Mouse (Mus musculus): ENCODE data around the gene Tspo2.

Tspo2 gene

GRCm38 (mm10) chr17:48417521-48417920 lies 33.8 kb downstream of the Tspo2 start:
- no peak for DNase-seq (ENCODE audit: inconsistent ontology term)

GRCm38 (mm10) chr17:48416425-48417195 lies 34.7 kb downstream of the Tspo2 start:
- DNase-seq (ENCODE audit: inconsistent ontology term) = peak; percentile 17

GRCm38 (mm10) chr17:48416011-48416410 lies 35.3 kb downstream of the Tspo2 start:
- DNase-seq (ENCODE audit: inconsistent ontology term) = no peak

- DNase-seq (ENCODE audit: inconsistent ontology term) = no peak
Observed at GRCm38 (mm10) chr17:48411241-48411640, 40.1 kb downstream of the Tspo2 start.

- no peak for DNase-seq (ENCODE audit: inconsistent ontology term)
Observed at GRCm38 (mm10) chr17:48410299-48410785, 41.0 kb downstream of the Tspo2 start.

GRCm38 (mm10) chr17:48409380-48410298 lies 41.7 kb downstream of the Tspo2 start, which contains the start of the genes Nfya and Oard1:
Gene Nfya, minus strand, starts transcription at chr17:48409906.
Gene Oard1, plus strand, starts transcription at chr17:48410014.
- peak; percentile 100 for DNase-seq (ENCODE audit: inconsistent ontology term)

GRCm38 (mm10) chr17:48408526-48409291 lies 42.6 kb downstream of the Tspo2 start:
- DNase-seq (ENCODE audit: inconsistent ontology term) = peak; percentile 83

- DNase-seq (ENCODE audit: inconsistent ontology term) = peak; percentile 54
Observed at GRCm38 (mm10) chr17:48407910-48408525, 43.3 kb downstream of the Tspo2 start.

GRCm38 (mm10) chr17:48407154-48407553 lies 44.2 kb downstream of the Tspo2 start:
- DNase-seq (ENCODE audit: inconsistent ontology term) = no peak

GRCm38 (mm10) chr17:48404706-48405105 lies 46.6 kb downstream of the Tspo2 start:
- DNase-seq (ENCODE audit: inconsistent ontology term) = no peak

GRCm38 (mm10) chr17:48403848-48404247 lies 47.5 kb downstream of the Tspo2 start:
- DNase-seq (ENCODE audit: inconsistent ontology term) = no peak

- no peak for DNase-seq (ENCODE audit: inconsistent ontology term)
Observed at GRCm38 (mm10) chr17:48402751-48403150, 48.6 kb downstream of the Tspo2 start.

- no peak for DNase-seq (ENCODE audit: inconsistent ontology term)
Observed at GRCm38 (mm10) chr17:48401710-48402109, 49.6 kb downstream of the Tspo2 start.

Data from Muller cell, postnatal 12 days (primary cell).